Mouse (Mus musculus): Measurements from ENCODE around the gene Slc35f6.
"Not testable (repeated sequence)": the region's sequence is repeated elsewhere in the genome, so short reads cannot be mapped to it uniquely, and the experiment has no call there.

Gene Slc35f6

DNA sequence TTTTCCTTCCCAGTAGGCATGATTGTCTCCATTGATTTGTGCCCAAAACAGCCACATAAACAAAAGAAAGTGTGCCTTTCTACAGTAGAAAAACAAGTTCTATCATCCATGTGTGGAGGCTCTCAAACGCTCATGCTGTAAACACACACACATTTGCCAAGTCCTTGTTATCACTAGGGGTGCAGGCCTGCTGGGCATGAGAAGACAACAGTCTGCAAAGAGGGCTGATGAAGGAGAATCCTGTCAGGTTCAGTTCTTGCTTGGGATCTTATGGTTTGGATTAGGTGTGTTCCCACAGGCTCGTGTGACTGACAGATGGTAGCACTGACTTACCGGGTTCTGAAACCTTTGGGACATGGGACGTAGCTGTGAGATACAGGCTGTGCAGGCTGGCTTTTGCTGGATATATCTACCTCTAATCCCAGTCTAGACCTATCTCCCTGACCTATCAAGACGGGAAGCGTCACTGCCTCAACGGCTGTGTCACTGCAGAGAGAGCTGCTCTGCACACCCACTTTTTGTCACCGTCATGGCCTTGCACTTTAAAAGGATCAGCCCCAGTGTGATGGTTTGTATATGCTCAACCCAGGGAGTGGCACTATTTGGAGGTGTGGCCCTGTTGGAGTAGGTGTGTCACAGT lies 52.7 kb downstream of the Slc35f6 start:
- DNase-seq (ENCODE audit: low spot score in 2 of 2): no peak

GRCm38 (mm10) chr5:30701373-30701772 lies 53.6 kb downstream of the Slc35f6 start:
- DNase-seq (ENCODE audit: low spot score in 2 of 2): not testable (repeated sequence)

- DNase-seq (ENCODE audit: low spot score in 2 of 2): no peak
Observed at GRCm38 (mm10) chr5:30701866-30702265, 54.1 kb downstream of the Slc35f6 start.
